Mouse (Mus musculus) A20 (cell line): ENCODE measurements around the gene Fancg.

Experiments
- DNase-seq: peaks from one replicate; pipeline ENCODE4 v3.0.0-alpha.2; 2011; ENCODE audit warnings: low read depth, low spot score

Gene Fancg

GRCm38 (mm10) chr4:43033481-43033880 lies 23.2 kb upstream of the Fancg start:
- no peak for DNase-seq

- DNase-seq: no peak
Observed at GRCm38 (mm10) chr4:43032501-43032900, 22.2 kb upstream of the Fancg start.

GRCm38 (mm10) chr4:43031237-43031995 lies 21.1 kb upstream of the Fancg start, which contains the start of gene Stoml2:
Stoml2 (minus strand) TSS chr4:43031710.
- peak; percentile 93 for DNase-seq

- peak; percentile 51 for DNase-seq
Observed at GRCm38 (mm10) chr4:43030780-43031230, 20.5 kb upstream of the Fancg start.

GRCm38 (mm10) chr4:43030352-43030751 lies 20.0 kb upstream of the Fancg start:
- DNase-seq: no peak

GRCm38 (mm10) chr4:43029749-43030148 lies 19.4 kb upstream of the Fancg start:
- no peak for DNase-seq

- DNase-seq: no peak
Observed at GRCm38 (mm10) chr4:43029121-43029520, 18.8 kb upstream of the Fancg start.

- DNase-seq: peak; percentile 96
Observed at GRCm38 (mm10) chr4:43025084-43025960, 15.0 kb upstream of the Fancg start, which contains the start of gene Pigo. Pigo (minus strand) TSS chr4:43025819.

- DNase-seq: no peak
Observed at GRCm38 (mm10) chr4:43024673-43025072, 14.4 kb upstream of the Fancg start.

GRCm38 (mm10) chr4:43021341-43021740 lies 11.0 kb upstream of the Fancg start:
- DNase-seq: no peak

GRCm38 (mm10) chr4:43020876-43021275 lies 10.6 kb upstream of the Fancg start:
- no peak for DNase-seq

- no peak for DNase-seq
Observed at GRCm38 (mm10) chr4:43019641-43020465, 9.5 kb upstream of the Fancg start.

- DNase-seq: no peak
Observed at GRCm38 (mm10) chr4:43019176-43019575, 8.9 kb upstream of the Fancg start.

- DNase-seq: no peak
Observed at GRCm38 (mm10) chr4:43018156-43018555, 7.8 kb upstream of the Fancg start.

- DNase-seq: no peak
Observed at GRCm38 (mm10) chr4:43012091-43012490, 1.8 kb upstream of the Fancg start.

- DNase-seq: peak; percentile 79
Observed at GRCm38 (mm10) chr4:43005765-43006164, 4.5 kb downstream of the Fancg start.

GRCm38 (mm10) chr4:43004951-43005350 lies 5.4 kb downstream of the Fancg start:
- DNase-seq: no peak

- peak; percentile 71 for DNase-seq
Observed at GRCm38 (mm10) chr4:43002756-43003439, 7.4 kb downstream of the Fancg start.

- DNase-seq: no peak
Observed at GRCm38 (mm10) chr4:43001272-43001671, 9.0 kb downstream of the Fancg start.

- peak; percentile 99 for DNase-seq
Observed at GRCm38 (mm10) chr4:43000141-43000986, 9.9 kb downstream of the Fancg start, which contains the start of gene Vcp. Vcp (minus strand) TSS chr4:43000507.
